Mouse (Mus musculus): ENCODE results near the gene Ptp4a2. TPM values are rescaled to one million over a fixed set of nuclear protein-coding genes. Genes with fewer than 3 reads are reported as not detected.
"Not testable (repeated sequence)": the region's sequence is repeated elsewhere in the genome, so short reads cannot be mapped to it uniquely, and the experiment has no call there.

Ptp4a2 gene
- polyA plus RNA-seq, 1 experiment from 2014 or later: 370 TPM

DNA sequence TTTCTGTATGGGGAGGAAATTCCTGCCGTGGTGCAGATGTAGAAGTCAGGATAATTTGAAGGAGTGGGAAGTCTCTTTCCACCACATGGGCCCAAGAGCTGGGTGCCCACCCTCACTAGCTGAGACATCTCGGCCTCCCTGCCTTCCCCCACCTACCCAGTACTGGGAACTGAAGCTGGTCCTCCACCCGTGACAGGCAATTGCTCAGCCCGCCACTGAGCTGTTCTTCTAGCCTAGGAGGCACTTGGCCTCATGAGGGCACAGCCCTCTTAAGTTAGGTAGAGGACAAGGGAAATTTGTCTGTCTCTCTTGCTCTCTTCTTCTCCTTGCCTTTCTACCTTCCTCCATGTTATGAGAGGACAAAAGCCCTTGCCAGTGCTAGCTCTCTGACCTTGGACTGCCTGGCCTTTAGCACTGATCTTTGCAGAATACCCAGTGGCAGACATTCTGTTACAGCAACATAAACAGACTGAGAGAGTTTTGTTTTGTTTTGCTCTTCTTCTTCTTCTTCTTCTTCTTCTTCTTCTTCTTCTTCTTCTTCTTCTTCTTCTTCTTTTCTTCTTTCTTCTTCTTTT, 68.3 kb downstream of the Ptp4a2 start:
- WGBS: 66% methylated on average over 4 of the region's 4 CpGs

DNA sequence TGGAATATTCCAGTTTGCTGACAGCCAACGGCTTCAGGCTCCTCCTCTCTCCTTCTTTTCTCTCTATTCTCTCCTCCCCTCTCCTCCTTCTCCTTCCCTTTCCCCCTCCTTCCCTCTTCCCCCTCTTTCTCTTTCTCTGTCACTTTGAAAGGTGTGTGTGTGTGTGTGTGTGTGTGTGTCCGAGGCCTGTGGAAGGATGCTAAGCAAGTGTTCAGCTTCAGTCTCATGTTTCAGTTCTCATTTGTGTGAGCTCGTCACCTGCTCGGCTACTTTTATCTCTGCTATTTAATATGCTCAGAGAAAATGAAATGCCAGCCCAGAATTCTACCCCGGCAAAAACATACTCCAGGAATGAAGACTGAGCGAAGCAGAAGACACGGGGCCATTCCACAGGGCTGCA, 69.6 kb downstream of the Ptp4a2 start:
- Histone ChIP-seq H3K4me3 (no peak overlapping the region), H3K27me3 (no peaks in the 10 kb centered on the region), H3K9ac (no peak overlapping the region), H3K4me2 (replicated peaks) (no peak overlapping the region), H3K4me1 (peaks cover 36% of the 10 kb centered on the region), H3K9me3 (no peaks in the 10 kb centered on the region), H3K27ac (no peak overlapping the region), H3K36me3 (no peaks in the 10 kb centered on the region)
- ATAC-seq (ENCODE audit: low FRiP score, low read depth): no peak
- WGBS: 76% methylated on average over 7 of the region's 7 CpGs

More for the DNA sequence above, 68.3 kb downstream of the Ptp4a2 start:
- Histone ChIP-seq H3K9ac (no peak overlapping the region), H3K27ac (no peak overlapping the region), H3K9me3 (no peaks in the 10 kb centered on the region), H3K4me2 (replicated peaks) (no peak overlapping the region), H3K4me3 (no peak overlapping the region), H3K36me3 (no peaks in the 10 kb centered on the region), H3K4me1 (peaks cover 36% of the 10 kb centered on the region), H3K27me3 (no peaks in the 10 kb centered on the region)
- ATAC-seq (ENCODE audit: low FRiP score, low read depth): no peak

- Histone ChIP-seq H3K4me1 (peaks cover 35% of the 10 kb centered on the region), H3K27ac (0 out of 2 replicates have a peak overlapping the region, but pooled peaks have one; percentile 61), H3K36me3 (no peaks in the 10 kb centered on the region), H3K27me3 (no peaks in the 10 kb centered on the region), H3K4me2 (replicated peaks) (no peak overlapping the region), H3K9me3 (no peaks in the 10 kb centered on the region), H3K4me3 (no peak overlapping the region), H3K9ac (no peak overlapping the region)
- WGBS: 35% methylated on average over 3 of the region's 3 CpGs
- ATAC-seq (ENCODE audit: low FRiP score, low read depth): no peak
These were observed 70.6 kb downstream of the Ptp4a2 start for GRCm38 (mm10) chr4:129881661-129882060.

GRCm38 (mm10) chr4:129882555-129883293, 71.7 kb downstream of the Ptp4a2 start:
- Histone ChIP-seq H3K36me3 (no peaks in the 10 kb centered on the region), H3K4me1 (peaks cover 25% of the 10 kb centered on the region), H3K27ac (peak overlapping the region; percentile 61; the same call in 1 of the 2 replicates), H3K4me3 (peak overlapping the region; percentile 18), H3K9ac (0 out of 2 replicates have a peak overlapping the region, but pooled peaks have one; percentile 27), H3K4me2 (replicated peaks) (peak overlapping the region; percentile 51), H3K9me3 (no peaks in the 10 kb centered on the region), H3K27me3 (no peaks in the 10 kb centered on the region)
- WGBS: 29% methylated on average over 11 of the region's 11 CpGs
- ATAC-seq (ENCODE audit: low FRiP score, low read depth): peak; percentile 71; the same call in 1 of the 2 replicates

GRCm38 (mm10) chr4:129884041-129884930, 73.3 kb downstream of the Ptp4a2 start:
- Histone ChIP-seq H3K4me1 (peaks cover 18% of the 10 kb centered on the region), H3K9me3 (no peaks in the 10 kb centered on the region), H3K27me3 (no peaks in the 10 kb centered on the region), H3K36me3 (no peaks in the 10 kb centered on the region), H3K4me3 (no peak overlapping the region), H3K4me2 (replicated peaks) (no peak overlapping the region), H3K27ac (no peak overlapping the region), H3K9ac (no peak overlapping the region)
- ATAC-seq (ENCODE audit: low FRiP score, low read depth): no peak
- WGBS: 73% methylated on average over 12 of the region's 12 CpGs

GRCm38 (mm10) chr4:129889661-129890060, 78.6 kb downstream of the Ptp4a2 start:
- Histone ChIP-seq H3K4me1 (no peaks in the 10 kb centered on the region), H3K9ac (no peak overlapping the region), H3K27me3 (no peaks in the 10 kb centered on the region), H3K4me3 (no peak overlapping the region), H3K9me3 (no peaks in the 10 kb centered on the region), H3K27ac (no peak overlapping the region), H3K36me3 (no peaks in the 10 kb centered on the region), H3K4me2 (replicated peaks) (no peak overlapping the region)
- ATAC-seq (ENCODE audit: low FRiP score, low read depth): no peak
- 73% methylated on average over 10 of the region's 10 CpGs for WGBS

DNA sequence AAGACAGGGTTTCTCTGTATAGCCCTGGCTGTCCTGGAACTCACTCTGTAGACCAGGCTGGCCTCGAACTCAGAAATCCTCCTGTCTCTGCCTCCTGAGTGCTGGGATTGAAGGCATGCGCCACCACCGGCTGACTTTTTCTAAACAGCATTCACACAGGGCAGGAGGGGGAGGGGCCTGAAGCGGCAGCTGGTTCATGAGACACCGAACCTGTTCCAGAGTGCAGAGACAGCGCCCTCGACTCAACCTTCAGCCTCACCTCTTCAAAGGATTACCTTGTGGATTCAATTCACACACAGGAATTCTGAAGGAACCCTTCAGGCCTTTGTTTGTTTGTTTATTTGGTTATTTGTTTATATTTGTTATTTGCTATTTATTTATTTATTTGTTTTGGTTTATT, 79.1 kb downstream of the Ptp4a2 start:
- Histone ChIP-seq H3K4me2 (replicated peaks) (no peak overlapping the region), H3K9me3 (no peaks in the 10 kb centered on the region), H3K4me3 (no peak overlapping the region), H3K27ac (no peak overlapping the region), H3K36me3 (no peaks in the 10 kb centered on the region), H3K4me1 (no peaks in the 10 kb centered on the region), H3K9ac (no peak overlapping the region), H3K27me3 (no peaks in the 10 kb centered on the region)
- 86% methylated on average over 7 of the region's 7 CpGs for WGBS
- no peak for ATAC-seq (ENCODE audit: low FRiP score, low read depth)

DNA sequence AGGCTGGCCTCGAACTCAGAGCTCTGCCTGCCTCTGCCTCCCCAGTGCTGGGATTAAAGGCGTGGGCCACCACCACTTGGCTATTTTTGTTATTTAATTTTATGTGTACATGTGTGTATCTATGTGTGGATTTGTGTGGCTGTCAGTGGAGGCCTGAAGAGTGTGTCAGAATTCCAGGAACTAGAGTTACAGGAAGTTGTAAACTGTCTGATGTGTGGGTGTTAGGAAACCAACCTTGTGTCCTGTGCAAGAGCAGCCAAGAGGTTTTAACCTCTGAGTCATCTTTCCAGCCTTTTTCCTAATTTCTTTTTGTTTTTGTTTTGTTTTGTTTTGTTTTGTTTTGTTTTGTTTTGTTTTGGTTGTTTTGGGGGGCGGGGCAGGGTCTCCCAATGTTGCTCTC, 83.8 kb downstream of the Ptp4a2 start:
- ATAC-seq (ENCODE audit: low FRiP score, low read depth): no peak
- 89% methylated on average over 3 of the region's 3 CpGs for whole genome bisulfite sequencing
- H3K4me2 ChIP-seq (replicated peaks): no peak overlapping the region

GRCm38 (mm10) chr4:129898815-129899214, 87.8 kb downstream of the Ptp4a2 start:
- H3K4me2 ChIP-seq (replicated peaks); ATAC-seq (ENCODE audit: low FRiP score, low read depth); H3K4me3 ChIP-seq; H3K27me3 ChIP-seq; H3K9ac ChIP-seq; H3K4me1 ChIP-seq; H3K9me3 ChIP-seq; H3K27ac ChIP-seq; H3K36me3 ChIP-seq: not testable (repeated sequence)
- 97% methylated on average over 18 of the region's 18 CpGs for WGBS

More for the DNA sequence above, 83.8 kb downstream of the Ptp4a2 start:
- H3K4me1 ChIP-seq: peaks cover 3% of the 10 kb centered on the region; the same call in 1 of the 2 replicates
- H3K9me3 ChIP-seq: no peaks in the 10 kb centered on the region
- H3K36me3 ChIP-seq: no peaks in the 10 kb centered on the region
- no peaks in the 10 kb centered on the region for H3K27me3 ChIP-seq
- H3K4me3 ChIP-seq: no peak overlapping the region
- no peak overlapping the region for H3K27ac ChIP-seq
- no peak overlapping the region for H3K9ac ChIP-seq

Small RNA genes within 50 kb of the gene (microRNA-seq; reads per million reads assigned to microRNA genes)
- not detected for gene Gm28017

Other genes with a start within 250 kb of the Ptp4a2 start
- gene Lck, start 237.6 kb upstream of the Ptp4a2 start, polyA plus RNA-seq (2015; fragmentation: Nextera tagmentation; extraction: Ambion mirVana): 11.1 and 12.1 TPM in 2 replicates
- gene Fam167b, start 232.7 kb upstream of the Ptp4a2 start, polyA plus RNA-seq (2015; fragmentation: Nextera tagmentation; extraction: Ambion mirVana): 4.5 and 5.1 TPM in 2 replicates
- 285 and 288 TPM in 2 replicates for gene Eif3i, start 210.6 kb upstream of the Ptp4a2 start, polyA plus RNA-seq (2015; fragmentation: Nextera tagmentation; extraction: Ambion mirVana)
- gene Tmem234, start 210.6 kb upstream of the Ptp4a2 start, polyA plus RNA-seq (2015; fragmentation: Nextera tagmentation; extraction: Ambion mirVana): 211 and 218 TPM in 2 replicates
- 1.7 and 2.3 TPM in 2 replicates for gene Dcdc2b, start 197.0 kb upstream of the Ptp4a2 start, polyA plus RNA-seq (2015; fragmentation: Nextera tagmentation; extraction: Ambion mirVana)
- 28.6 and 30.2 TPM in 2 replicates for gene Iqcc, start 192.1 kb upstream of the Ptp4a2 start, polyA plus RNA-seq (2015; fragmentation: Nextera tagmentation; extraction: Ambion mirVana)
- gene Ccdc28b, start 187.3 kb upstream of the Ptp4a2 start, polyA plus RNA-seq (2015; fragmentation: Nextera tagmentation; extraction: Ambion mirVana): 48.5 and 51.7 TPM in 2 replicates
- gene Txlna, start 170.2 kb upstream of the Ptp4a2 start, polyA plus RNA-seq (2015; fragmentation: Nextera tagmentation; extraction: Ambion mirVana): 97.5 and 102 TPM in 2 replicates
- gene Kpna6, start 138.5 kb upstream of the Ptp4a2 start, polyA plus RNA-seq (2015; fragmentation: Nextera tagmentation; extraction: Ambion mirVana): 15.0 and 17.4 TPM in 2 replicates
- 14.4 and 16.1 TPM in 2 replicates for gene Tmem39b, start 114.4 kb upstream of the Ptp4a2 start, polyA plus RNA-seq (2015; fragmentation: Nextera tagmentation; extraction: Ambion mirVana)
- 145 and 149 TPM in 2 replicates for gene Khdrbs1, start 68.9 kb upstream of the Ptp4a2 start, polyA plus RNA-seq (2015; fragmentation: Nextera tagmentation; extraction: Ambion mirVana)
- 0.06 TPM in 2 replicates for gene Spocd1, start 118.0 kb downstream of the Ptp4a2 start, polyA plus RNA-seq (2015; fragmentation: Nextera tagmentation; extraction: Ambion mirVana)
- 4.0 and 4.8 TPM in 2 replicates for gene Adgrb2, start 173.7 kb downstream of the Ptp4a2 start, polyA plus RNA-seq (2015; fragmentation: Nextera tagmentation; extraction: Ambion mirVana)
- gene Col16a1, start 236.6 kb downstream of the Ptp4a2 start, polyA plus RNA-seq (2015; fragmentation: Nextera tagmentation; extraction: Ambion mirVana): 64.6 and 65.8 TPM in 2 replicates

Data from limb, embryonic 13.5 days (tissue).